Mouse (Mus musculus): ENCODE measurements at regions not wholly inside any gene's neighbourhood (a gene's known extent, or its start where the extent isn't known, plus 50 kb on each side); places are given as distances from the start of the nearest gene placed in this dataset.
A peak's percentile ranks its signal among the peaks of the same experiment; 100 is the strongest.

DNA sequence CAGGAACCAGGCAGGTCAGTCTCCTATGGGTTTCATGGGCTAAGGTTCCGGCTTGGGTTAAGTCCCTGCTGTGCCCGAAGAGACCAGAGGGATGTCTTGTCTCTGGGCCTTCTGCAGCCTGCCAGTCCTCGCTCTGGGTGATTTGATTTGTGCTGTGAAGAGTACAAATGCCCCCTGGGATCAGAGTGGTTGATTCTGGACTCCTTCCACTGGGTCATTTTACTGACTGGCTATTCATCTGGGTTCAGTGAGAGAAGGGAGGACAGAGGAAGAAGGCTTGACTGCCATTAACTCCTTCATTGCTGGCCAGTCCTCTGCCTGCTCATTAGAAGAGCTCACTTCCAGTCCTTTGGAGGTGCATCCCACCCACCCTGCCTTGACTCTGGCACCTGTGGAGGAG, 124.0 kb upstream of the Ncam1 start:
- 75% methylated on average over 3 of the region's 3 CpGs for WGBS
- no peak for ATAC-seq (ENCODE audit: insufficient read depth, low read depth)
- H3K4me1 ChIP-seq (ENCODE audit: control insufficient read depth, insufficient read depth), result peaks cover 21% of the 10 kb centered on the region

DNA sequence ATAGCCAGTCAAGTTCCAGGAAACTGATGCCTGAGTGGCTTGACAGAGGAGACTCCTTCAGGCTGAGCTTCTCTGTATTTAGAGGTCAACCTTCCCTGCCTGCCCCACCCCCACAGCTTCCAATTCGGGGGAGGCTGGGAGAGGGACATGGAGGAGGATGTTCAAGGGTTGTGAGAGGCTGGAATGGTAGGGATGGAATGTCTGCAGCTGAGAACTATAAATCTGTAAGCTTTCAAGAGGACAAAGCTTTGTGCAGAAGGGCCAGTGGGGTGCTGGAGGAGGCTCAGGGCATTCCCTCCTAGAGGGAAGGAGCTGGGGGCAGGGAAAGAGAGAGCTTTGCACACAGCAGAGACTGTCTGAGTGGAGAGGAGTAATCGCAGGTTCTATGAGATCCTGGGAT, 123.4 kb upstream of the Ncam1 start:
- TF ChIP-seq CTCF (IDR thresholded peaks at IDR 0.05; ENCODE audit: low read depth), result no peak
- TF ChIP-seq EP300 (IDR thresholded peaks at IDR 0.05; ENCODE audit: low read depth), result no peak
- Histone ChIP-seq H3K4me2 (ENCODE audit: low read depth, low read length) (no peak overlapping the region), H3K27me3 (ENCODE audit: control insufficient read depth, insufficient read depth, low read length) (no peaks in the 10 kb centered on the region), H3K9me3 (replicated peaks; ENCODE audit: control insufficient read depth, low read length) (no peaks in the 10 kb centered on the region), H3K9ac (replicated peaks; ENCODE audit: low read depth, low read length) (no peak overlapping the region), H3K36me3 (replicated peaks; ENCODE audit: control insufficient read depth, insufficient read depth, low read length) (no peaks in the 10 kb centered on the region), H3K4me1 (ENCODE audit: control insufficient read depth, insufficient read depth) (peaks cover 18% of the 10 kb centered on the region), H3K4me3 (ENCODE audit: low read depth, low read length) (no peak overlapping the region), H3K27ac (ENCODE audit: low read depth) (0 out of 2 replicates have a peak overlapping the region, but pooled peaks have one; percentile 35)
- DNase-seq (ENCODE audit: low spot score) (no peak), ATAC-seq (ENCODE audit: insufficient read depth, low read depth) (no peak)
- WGBS, result 25% methylated on average over 2 of the region's 2 CpGs

More for the DNA sequence above, 124.0 kb upstream of the Ncam1 start:
- TF ChIP-seq EP300 (IDR thresholded peaks at IDR 0.05; ENCODE audit: low read depth) (no peak), CTCF (IDR thresholded peaks at IDR 0.05; ENCODE audit: low read depth) (no peak)
- H3K36me3 ChIP-seq (replicated peaks; ENCODE audit: control insufficient read depth, insufficient read depth, low read length), result no peaks in the 10 kb centered on the region
- no peak for DNase-seq (ENCODE audit: low spot score)
- no peak overlapping the region for H3K9ac ChIP-seq (replicated peaks; ENCODE audit: low read depth, low read length)
- no peak overlapping the region for H3K4me2 ChIP-seq (ENCODE audit: low read depth, low read length)
- no peak overlapping the region for H3K27ac ChIP-seq (ENCODE audit: low read depth)
- H3K9me3 ChIP-seq (replicated peaks; ENCODE audit: control insufficient read depth, low read length), result no peaks in the 10 kb centered on the region
- H3K4me3 ChIP-seq (ENCODE audit: low read depth, low read length), result no peak overlapping the region
- H3K27me3 ChIP-seq (ENCODE audit: control insufficient read depth, insufficient read depth, low read length), result no peaks in the 10 kb centered on the region

DNA sequence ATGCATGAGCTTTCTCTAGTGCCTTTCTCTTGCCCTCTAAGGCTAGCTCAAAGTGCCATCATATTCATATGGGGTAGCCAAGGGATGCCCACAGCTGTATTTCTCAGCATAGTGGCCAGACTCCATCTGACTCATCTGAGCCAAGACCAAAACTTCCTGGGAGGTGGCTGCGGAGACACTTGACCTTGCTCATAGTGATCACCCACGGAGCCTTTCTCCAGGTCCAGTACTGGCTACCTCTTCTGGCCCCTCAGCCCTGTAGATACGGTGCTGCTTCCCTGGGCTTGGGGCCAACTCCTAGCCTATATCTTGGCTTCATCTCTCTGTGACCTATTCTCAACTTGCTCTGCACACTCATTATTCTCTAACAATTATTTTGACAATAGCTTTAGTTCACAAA, 122.6 kb upstream of the Ncam1 start:
- peaks cover 17% of the 10 kb centered on the region for H3K4me1 ChIP-seq (ENCODE audit: control insufficient read depth, insufficient read depth)
- no peak overlapping the region for H3K4me2 ChIP-seq (ENCODE audit: low read depth, low read length)
- TF ChIP-seq CTCF (IDR thresholded peaks at IDR 0.05; ENCODE audit: low read depth), result no peak
- no peak for TF ChIP-seq EP300 (IDR thresholded peaks at IDR 0.05; ENCODE audit: low read depth)
- no peaks in the 10 kb centered on the region for H3K9me3 ChIP-seq (replicated peaks; ENCODE audit: control insufficient read depth, low read length)
- no peak overlapping the region for H3K27ac ChIP-seq (ENCODE audit: low read depth)
- H3K36me3 ChIP-seq (replicated peaks; ENCODE audit: control insufficient read depth, insufficient read depth, low read length), result no peaks in the 10 kb centered on the region
- no peak for ATAC-seq (ENCODE audit: insufficient read depth, low read depth)
- no peak overlapping the region for H3K4me3 ChIP-seq (ENCODE audit: low read depth, low read length)
- DNase-seq (ENCODE audit: low spot score), result no peak
- H3K9ac ChIP-seq (replicated peaks; ENCODE audit: low read depth, low read length), result no peak overlapping the region
- WGBS, result 47% methylated on average over 3 of the region's 3 CpGs
- H3K27me3 ChIP-seq (ENCODE audit: control insufficient read depth, insufficient read depth, low read length), result no peaks in the 10 kb centered on the region

DNA sequence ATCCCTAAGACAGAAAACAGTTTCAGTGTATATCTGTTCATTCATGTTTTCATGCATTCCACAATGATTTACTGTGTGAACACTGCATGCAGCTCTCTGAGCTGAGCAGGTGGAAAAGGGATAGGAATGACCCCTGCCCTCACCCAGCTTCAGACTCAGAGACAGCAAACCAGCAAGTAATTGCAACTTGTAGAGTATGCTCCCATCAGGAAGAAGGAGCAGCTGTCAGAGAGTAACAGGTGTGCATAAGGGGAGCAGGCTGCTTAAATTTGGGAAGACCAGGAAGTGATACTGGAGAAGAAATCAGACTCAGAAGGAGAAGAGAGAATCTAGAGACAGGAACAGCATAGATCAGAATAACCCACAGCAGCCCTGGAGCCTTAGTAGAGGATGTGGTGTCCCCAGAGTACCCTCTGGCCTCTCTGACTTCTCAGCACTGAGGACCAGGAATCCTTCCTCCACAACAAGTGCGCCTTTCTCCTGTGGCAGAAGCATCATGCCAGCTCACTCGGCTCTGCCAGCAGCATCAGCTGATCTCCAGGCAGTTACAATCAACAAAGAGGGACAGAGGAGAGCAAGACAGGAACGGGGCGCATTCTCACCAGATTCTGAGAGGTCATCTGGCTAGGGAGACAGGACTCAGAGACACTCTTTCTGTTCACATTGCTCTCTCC, 116.5 kb upstream of the Ncam1 start:
- Histone ChIP-seq H3K4me1 (ENCODE audit: control insufficient read depth, insufficient read depth) (no peaks in the 10 kb centered on the region), H3K9ac (replicated peaks; ENCODE audit: low read depth, low read length) (no peak overlapping the region), H3K36me3 (replicated peaks; ENCODE audit: control insufficient read depth, insufficient read depth, low read length) (no peaks in the 10 kb centered on the region), H3K27ac (ENCODE audit: low read depth) (no peak overlapping the region), H3K4me2 (ENCODE audit: low read depth, low read length) (no peak overlapping the region), H3K9me3 (replicated peaks; ENCODE audit: control insufficient read depth, low read length) (no peaks in the 10 kb centered on the region), H3K4me3 (ENCODE audit: low read depth, low read length) (no peak overlapping the region), H3K27me3 (ENCODE audit: control insufficient read depth, insufficient read depth, low read length) (no peaks in the 10 kb centered on the region)
- TF ChIP-seq EP300 (IDR thresholded peaks at IDR 0.05; ENCODE audit: low read depth) (no peak), CTCF (IDR thresholded peaks at IDR 0.05; ENCODE audit: low read depth) (no peak)
- ATAC-seq (ENCODE audit: insufficient read depth, low read depth), result no peak
- WGBS, result 58% methylated on average over 4 of the region's 4 CpGs
- DNase-seq (ENCODE audit: low spot score), result no peak

DNA sequence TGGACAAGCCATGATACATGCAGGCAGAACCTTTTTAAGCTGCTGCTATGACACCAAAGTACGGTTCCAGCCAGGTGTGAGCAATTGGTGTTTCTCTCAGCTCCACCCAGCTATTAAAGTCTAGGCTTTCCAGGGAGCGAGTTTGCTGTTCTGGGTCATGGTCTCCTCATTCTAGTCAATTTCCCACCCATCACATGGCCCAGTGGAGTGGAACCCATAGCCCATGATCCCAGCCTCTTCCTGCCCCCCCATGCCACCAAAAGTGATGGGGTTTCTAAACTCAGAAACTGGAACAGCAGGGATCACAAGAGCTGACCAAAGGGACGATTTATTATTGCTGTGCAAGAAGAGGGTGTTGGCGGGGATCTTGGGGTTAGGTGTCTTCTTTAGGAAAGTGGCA, 115.0 kb upstream of the Ncam1 start:
- no peak overlapping the region for H3K27ac ChIP-seq (ENCODE audit: low read depth)
- no peak overlapping the region for H3K9ac ChIP-seq (replicated peaks; ENCODE audit: low read depth, low read length)
- no peak overlapping the region for H3K4me3 ChIP-seq (ENCODE audit: low read depth, low read length)
- H3K27me3 ChIP-seq (ENCODE audit: control insufficient read depth, insufficient read depth, low read length), result no peaks in the 10 kb centered on the region
- H3K4me2 ChIP-seq (ENCODE audit: low read depth, low read length), result no peak overlapping the region
- no peaks in the 10 kb centered on the region for H3K36me3 ChIP-seq (replicated peaks; ENCODE audit: control insufficient read depth, insufficient read depth, low read length)
- no peaks in the 10 kb centered on the region for H3K4me1 ChIP-seq (ENCODE audit: control insufficient read depth, insufficient read depth)
- H3K9me3 ChIP-seq (replicated peaks; ENCODE audit: control insufficient read depth, low read length), result no peaks in the 10 kb centered on the region
- ATAC-seq (ENCODE audit: insufficient read depth, low read depth) (no peak), DNase-seq (ENCODE audit: low spot score) (no peak)
- WGBS, result 89% methylated on average over 4 of the region's 4 CpGs
- TF ChIP-seq EP300 (IDR thresholded peaks at IDR 0.05; ENCODE audit: low read depth) (no peak), CTCF (IDR thresholded peaks at IDR 0.05; ENCODE audit: low read depth) (no peak)

DNA sequence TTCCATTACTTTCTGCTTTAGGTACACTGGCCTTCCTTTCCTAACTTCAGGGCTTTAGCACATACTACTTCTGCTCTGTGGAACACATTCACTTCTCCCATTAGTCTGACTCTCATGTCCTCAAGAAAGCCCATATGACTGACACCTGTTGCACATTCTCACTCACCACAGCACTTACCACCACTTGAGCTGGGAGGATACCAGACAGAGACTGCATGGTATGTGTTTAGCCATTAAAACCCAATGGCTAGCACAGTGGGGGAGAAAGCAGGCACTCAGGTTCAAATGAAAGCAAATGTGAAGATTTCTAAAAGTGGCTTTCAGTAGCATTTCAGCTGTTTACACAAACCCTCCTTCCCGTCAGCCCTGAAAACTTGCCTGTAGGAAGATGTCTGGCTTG, 113.6 kb upstream of the Ncam1 start:
- TF ChIP-seq CTCF (IDR thresholded peaks at IDR 0.05; ENCODE audit: low read depth), result no peak
- no peak for TF ChIP-seq EP300 (IDR thresholded peaks at IDR 0.05; ENCODE audit: low read depth)
- Histone ChIP-seq H3K9ac (replicated peaks; ENCODE audit: low read depth, low read length) (no peak overlapping the region), H3K4me2 (ENCODE audit: low read depth, low read length) (no peak overlapping the region), H3K9me3 (replicated peaks; ENCODE audit: control insufficient read depth, low read length) (no peaks in the 10 kb centered on the region), H3K27me3 (ENCODE audit: control insufficient read depth, insufficient read depth, low read length) (no peaks in the 10 kb centered on the region), H3K4me3 (ENCODE audit: low read depth, low read length) (no peak overlapping the region), H3K36me3 (replicated peaks; ENCODE audit: control insufficient read depth, insufficient read depth, low read length) (no peaks in the 10 kb centered on the region), H3K4me1 (ENCODE audit: control insufficient read depth, insufficient read depth) (no peaks in the 10 kb centered on the region), H3K27ac (ENCODE audit: low read depth) (no peak overlapping the region)
- 82% methylated on average over 1 of the region's 1 CpGs for WGBS
- DNase-seq (ENCODE audit: low spot score) (no peak), ATAC-seq (ENCODE audit: insufficient read depth, low read depth) (no peak)
